Mouse (Mus musculus) common myeloid progenitor, adult 5-6 weeks (primary cell): Measurements from ENCODE around the gene Ypel2. TPM values are rescaled to one million over a fixed set of nuclear protein-coding genes. Genes with fewer than 3 reads are reported as not detected.

ENCODE experiments used
- ATAC-seq: replicated peaks from 2 replicates; pipeline ENCODE4 v1.8.0; 2016; ENCODE audit warnings: low read depth, mild to moderate bottlenecking, moderate TSS enrichment, inconsistent platforms; ENCODE audit not compliant: poor library complexity, severe bottlenecking
- total RNA-seq: library from RNA; stranded (forward); fragments of 200-1000, 187-1606 nt; gene quantifications from 2 replicates; pipeline ENCODE4 v1.2.3, GENCODE M21; 2017

Gene Ypel2
- total RNA-seq, 1 experiment from 2014 or later, result 5.3 TPM

GRCm38 (mm10) chr11:86996266-86996665 is 2.8 kb upstream of the Ypel2 start:
- no peak for ATAC-seq

- peak; percentile 78 for ATAC-seq
These were observed 2.2 kb upstream of the Ypel2 start for GRCm38 (mm10) chr11:86995625-86996221.

GRCm38 (mm10) chr11:86994791-86995624 is 1.5 kb upstream of the Ypel2 start:
- ATAC-seq, result no peak

GRCm38 (mm10) chr11:86994330-86994729 is 823 bp upstream of the Ypel2 start:
- ATAC-seq, result no peak

GRCm38 (mm10) chr11:86992461-86992988 is 982 bp downstream of the Ypel2 start:
- no peak for ATAC-seq

- ATAC-seq, result no peak
These were observed 2.3 kb downstream of the Ypel2 start for GRCm38 (mm10) chr11:86991241-86991640.

- no peak for ATAC-seq
These were observed 3.2 kb downstream of the Ypel2 start for GRCm38 (mm10) chr11:86990309-86990708.

GRCm38 (mm10) chr11:86984990-86985389 is 8.5 kb downstream of the Ypel2 start:
- no peak for ATAC-seq

GRCm38 (mm10) chr11:86983056-86983455 is 10.5 kb downstream of the Ypel2 start:
- no peak for ATAC-seq

GRCm38 (mm10) chr11:86981229-86981791 is 12.2 kb downstream of the Ypel2 start:
- peak; percentile 83 for ATAC-seq

GRCm38 (mm10) chr11:86980526-86980925 is 13.0 kb downstream of the Ypel2 start:
- ATAC-seq, result no peak

- ATAC-seq, result no peak
These were observed 13.7 kb downstream of the Ypel2 start for GRCm38 (mm10) chr11:86979799-86980198.

- no peak for ATAC-seq
These were observed 16.3 kb downstream of the Ypel2 start for GRCm38 (mm10) chr11:86977242-86977641.

- ATAC-seq, result no peak
These were observed 19.1 kb downstream of the Ypel2 start for GRCm38 (mm10) chr11:86974401-86974800.

GRCm38 (mm10) chr11:86973255-86973654 is 20.3 kb downstream of the Ypel2 start:
- ATAC-seq, result no peak

GRCm38 (mm10) chr11:86971057-86971753 is 22.3 kb downstream of the Ypel2 start:
- ATAC-seq, result no peak

GRCm38 (mm10) chr11:86969041-86969821 is 24.3 kb downstream of the Ypel2 start:
- ATAC-seq, result no peak

- ATAC-seq, result no peak
These were observed 26.0 kb downstream of the Ypel2 start for GRCm38 (mm10) chr11:86967506-86967905.

- no peak for ATAC-seq
These were observed 26.8 kb downstream of the Ypel2 start for GRCm38 (mm10) chr11:86966696-86967095.

- no peak for ATAC-seq
These were observed 28.4 kb downstream of the Ypel2 start for GRCm38 (mm10) chr11:86965079-86965478.
